Mouse (Mus musculus) hematopoietic stem cell, adult 5-6 weeks (primary cell): ENCODE data around the gene Krtap20-2. TPM values are rescaled to one million over a fixed set of nuclear protein-coding genes. Genes with fewer than 3 reads are reported as not detected.
"Not testable (repeated sequence)": the region's sequence is repeated elsewhere in the genome, so short reads cannot be mapped to it uniquely, and the experiment has no call there.

ENCODE experiments used
- ATAC-seq, 2 experiments: fragments of 125-278 bp in 1 of 2; replicated peaks in 1 of 2; 2 replicates each; pipeline ENCODE4 v1.8.0; 2016 to 2017; ENCODE audit warnings: inconsistent platforms in 2 of 2, mild to moderate bottlenecking in 2 of 2, moderate number of reproducible peaks in 2 of 2, low read depth in 1 of 2, moderate TSS enrichment in 1 of 2; ENCODE audit not compliant: low FRiP score in 2 of 2, poor library complexity in 2 of 2, severe bottlenecking in 2 of 2, insufficient read depth in 1 of 2, low TSS enrichment in 1 of 2
- total RNA-seq: library from RNA; stranded (forward); fragments of 172-1452, 232-1000 nt; gene quantifications from 2 replicates; pipeline ENCODE4 v1.2.3, GENCODE M21; 2017

Krtap20-2 gene
- total RNA-seq = not detected in 2 replicates

DNA sequence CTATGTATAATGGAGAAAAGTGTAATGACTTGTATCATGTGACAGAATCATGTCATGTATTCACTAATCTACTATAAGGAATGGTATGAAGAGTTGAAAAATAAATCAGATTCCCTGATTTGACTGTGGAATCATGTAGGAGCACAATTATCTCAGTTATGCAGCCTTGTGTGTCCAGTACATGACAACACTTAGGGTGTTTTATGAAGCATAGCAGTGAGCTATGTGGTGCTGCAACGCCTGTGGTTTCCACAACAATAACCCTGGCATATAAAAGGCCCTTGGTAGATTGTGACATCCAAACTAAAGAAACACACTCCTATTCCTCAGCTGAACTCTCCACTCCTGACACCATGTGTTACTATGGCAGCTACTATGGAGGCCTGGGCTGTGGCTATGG is at the start of gene Krtap20-2:
TSS of gene Krtap20-2 (plus strand) at position 301 of the 400 bp plus-strand sequence.
- ATAC-seq = no peak

DNA sequence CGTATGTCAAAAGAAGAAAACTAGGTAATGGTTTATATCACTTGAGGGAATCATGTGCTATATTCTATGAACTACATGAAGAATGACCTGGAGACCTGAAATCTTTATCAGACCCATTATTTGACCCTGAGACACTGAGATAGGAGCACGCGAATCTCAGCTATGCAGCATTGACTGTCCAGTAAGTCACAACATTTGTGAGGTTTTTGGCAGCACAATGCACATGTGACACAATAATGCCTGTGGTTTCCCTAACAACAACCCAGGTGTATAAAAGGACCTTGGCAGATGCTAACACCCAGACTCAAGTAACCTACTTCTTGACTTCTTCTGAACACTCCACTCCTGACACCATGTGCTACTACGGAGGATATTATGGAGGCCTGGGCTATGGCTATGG is 48.0 kb upstream of the Krtap20-2 start, which contains the start of gene Gm9789:
TSS of gene Gm9789 (plus strand) at position 301 of the 400 bp plus-strand sequence.
- no peak for ATAC-seq

DNA sequence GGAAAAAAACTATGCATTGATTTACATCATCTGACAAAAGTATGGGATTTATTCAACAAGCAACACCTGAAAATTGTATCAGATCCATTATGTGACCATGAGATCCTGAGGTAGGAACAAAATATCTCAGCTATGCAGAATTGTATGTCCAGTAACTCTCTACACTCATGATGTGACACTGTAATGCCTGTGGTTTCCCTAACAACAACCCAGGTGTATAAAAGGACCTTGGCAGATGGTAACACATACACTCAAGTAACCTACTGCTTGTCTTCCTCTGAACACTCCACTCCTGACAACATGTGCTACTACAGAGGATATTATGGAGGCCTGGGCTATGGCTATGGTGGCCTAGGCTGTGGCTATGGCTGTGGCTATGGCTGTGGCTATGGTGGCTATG is 36.5 kb upstream of the Krtap20-2 start, which contains the start of gene Gm7735:
TSS of gene Gm7735 (plus strand) at position 301 of the 400 bp plus-strand sequence.
- ATAC-seq = not testable (repeated sequence)

DNA sequence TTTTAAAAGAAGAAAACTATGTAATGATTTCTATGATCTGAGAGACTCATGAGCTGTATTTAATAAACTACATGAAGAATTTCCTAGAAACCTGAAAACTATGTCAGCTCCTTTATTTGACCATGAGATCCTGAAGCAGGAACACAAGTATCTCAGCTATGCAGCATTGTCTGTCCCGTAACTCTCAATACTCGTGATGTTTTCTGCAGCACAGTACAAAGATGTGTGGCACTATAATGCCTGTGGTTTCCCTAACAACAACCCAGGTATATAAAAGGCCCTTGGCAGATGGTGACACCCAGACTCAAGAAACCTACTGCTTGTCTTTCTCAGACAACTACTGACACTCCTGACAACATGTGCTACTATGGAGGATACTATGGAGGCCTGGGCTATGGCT is 31.2 kb upstream of the Krtap20-2 start, which contains the start of gene 1110057P08Rik:
TSS of gene 1110057P08Rik (plus strand) at position 301 of the 400 bp plus-strand sequence.
- ATAC-seq = no peak

DNA sequence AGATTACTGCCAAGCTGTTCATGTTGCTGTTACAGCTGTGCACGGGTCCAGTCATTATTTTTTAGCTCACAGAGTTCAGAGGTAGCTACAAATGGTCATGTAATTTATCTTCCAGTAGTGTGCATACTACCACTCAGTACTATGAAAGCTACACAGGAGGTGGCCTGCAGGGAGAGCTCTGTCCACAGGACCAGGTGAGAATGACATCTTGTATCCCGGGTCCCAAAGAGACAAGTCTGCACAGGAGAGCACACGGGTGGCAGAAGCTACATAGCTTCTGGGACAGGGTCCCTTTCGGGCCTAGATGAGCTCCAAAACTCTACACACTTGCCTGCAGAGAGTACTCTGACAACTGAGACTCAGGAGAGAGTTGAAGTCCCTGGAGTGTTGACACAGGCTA is 17.0 kb upstream of the Krtap20-2 start:
- ATAC-seq = no peak

Other genes starting within 250 kb of the Krtap20-2 start
- gene Krtap16-3, start 243.0 kb upstream of the Krtap20-2 start, total RNA-seq = not detected in 2 replicates
- not detected in 2 replicates for gene Krtap22-2, start 195.1 kb upstream of the Krtap20-2 start, total RNA-seq
- not detected in 2 replicates for gene Gm10229, start 190.6 kb upstream of the Krtap20-2 start, total RNA-seq
- gene Krtap6-1, start 174.2 kb upstream of the Krtap20-2 start, total RNA-seq = not detected in 2 replicates
- not detected in 2 replicates for gene Gm10228, start 164.4 kb upstream of the Krtap20-2 start, total RNA-seq
- gene Krtap6-5, start 158.0 kb upstream of the Krtap20-2 start, total RNA-seq = not detected in 2 replicates
- not detected in 2 replicates for gene 1110025L11Rik, start 141.9 kb upstream of the Krtap20-2 start, total RNA-seq
- not detected in 2 replicates for gene Krtap6-3, start 121.8 kb upstream of the Krtap20-2 start, total RNA-seq
- not detected in 2 replicates for gene Gm6358, start 65.0 kb upstream of the Krtap20-2 start, total RNA-seq
- gene Gm10061, start 54.8 kb upstream of the Krtap20-2 start, total RNA-seq = not detected in 2 replicates
- gene Gm9789, start 47.9 kb upstream of the Krtap20-2 start, total RNA-seq = not detected in 2 replicates
- not detected in 2 replicates for gene Gm7735, start 36.4 kb upstream of the Krtap20-2 start, total RNA-seq
- gene 1110057P08Rik, start 31.1 kb upstream of the Krtap20-2 start, total RNA-seq = not detected in 2 replicates
- not detected in 2 replicates for gene Krtap21-1, start 198.0 kb downstream of the Krtap20-2 start, total RNA-seq
- gene Krtap6-2, start 214.2 kb downstream of the Krtap20-2 start, total RNA-seq = not detected in 2 replicates